Mouse (Mus musculus): ENCODE results near the gene Meox2. TPM values are rescaled to one million over a fixed set of nuclear protein-coding genes. Genes with fewer than 3 reads are reported as not detected.

The Meox2 gene
- total and polyA plus RNA-seq, 3 experiments, result 0.11 TPM; not detected in 2

- TF ChIP-seq TAL1 (conservative IDR thresholded peaks at IDR 0.05; ENCODE audit: low read depth, low read length) (no peak), GATA2 (IDR thresholded peaks at IDR 0.05; ENCODE audit: borderline replicate concordance, low read depth, low read length) (no peak), POLR2AphosphoS5 (IDR thresholded peaks at IDR 0.05; ENCODE audit: insufficient replicate concordance, low read depth, low read length) (no peak), CTCF (IDR thresholded peaks at IDR 0.05; ENCODE audit: low read depth, low read length) (no peak), GATA1 (IDR thresholded peaks at IDR 0.05; ENCODE audit: borderline replicate concordance, low read length) (no peak)
- Histone ChIP-seq H3K36me3 (replicated peaks) (no peaks in the 10 kb centered on the region), H3K27me3 (ENCODE audit: insufficient read depth, low read length) (no peaks in the 10 kb centered on the region), H3K9me3 (replicated peaks) (no peaks in the 10 kb centered on the region), H3K4me1 (ENCODE audit: insufficient read depth, low read depth, low read length) (no peaks in the 10 kb centered on the region), H3K4me3 (ENCODE audit: low read depth, low read length) (no peak overlapping the region)
- ATAC-seq (ENCODE audit: extremely low read depth, insufficient number of reproducible peaks, low FRiP score, poor library complexity, severe bottlenecking) (no peak), DNase-seq (ENCODE audit: low spot score) (no peak)
Measured at GRCm38 (mm10) chr12:37143879-37144278, 35.5 kb downstream of the Meox2 start.

- DNase-seq (ENCODE audit: low spot score), result no peak
- no peak overlapping the region for H3K4me3 ChIP-seq (ENCODE audit: low read depth, low read length)
- H3K27me3 ChIP-seq (ENCODE audit: insufficient read depth, low read length), result no peaks in the 10 kb centered on the region
- H3K36me3 ChIP-seq (replicated peaks), result no peaks in the 10 kb centered on the region
- TF ChIP-seq CTCF (IDR thresholded peaks at IDR 0.05; ENCODE audit: low read depth, low read length) (no peak), GATA2 (IDR thresholded peaks at IDR 0.05; ENCODE audit: borderline replicate concordance, low read depth, low read length) (no peak), POLR2AphosphoS5 (IDR thresholded peaks at IDR 0.05; ENCODE audit: insufficient replicate concordance, low read depth, low read length) (no peak), TAL1 (conservative IDR thresholded peaks at IDR 0.05; ENCODE audit: low read depth, low read length) (no peak), GATA1 (IDR thresholded peaks at IDR 0.05; ENCODE audit: borderline replicate concordance, low read length) (no peak)
- 0 out of 2 replicates have a peak, but pooled peaks cover 4% of the 10 kb centered on the region for H3K9me3 ChIP-seq (replicated peaks)
- H3K4me1 ChIP-seq (ENCODE audit: insufficient read depth, low read depth, low read length), result no peaks in the 10 kb centered on the region
- no peak for ATAC-seq (ENCODE audit: extremely low read depth, insufficient number of reproducible peaks, low FRiP score, poor library complexity, severe bottlenecking)
Measured at GRCm38 (mm10) chr12:37167742-37168141, 59.4 kb downstream of the Meox2 start.

- no peaks in the 10 kb centered on the region for H3K27me3 ChIP-seq (ENCODE audit: insufficient read depth, low read length)
- TF ChIP-seq POLR2AphosphoS5 (IDR thresholded peaks at IDR 0.05; ENCODE audit: insufficient replicate concordance, low read depth, low read length) (no peak), GATA2 (IDR thresholded peaks at IDR 0.05; ENCODE audit: borderline replicate concordance, low read depth, low read length) (no peak), CTCF (IDR thresholded peaks at IDR 0.05; ENCODE audit: low read depth, low read length) (no peak), TAL1 (conservative IDR thresholded peaks at IDR 0.05; ENCODE audit: low read depth, low read length) (no peak), GATA1 (IDR thresholded peaks at IDR 0.05; ENCODE audit: borderline replicate concordance, low read length) (no peak)
- no peaks in the 10 kb centered on the region; the same call in 1 of the 2 replicates for H3K9me3 ChIP-seq (replicated peaks)
- no peaks in the 10 kb centered on the region for H3K4me1 ChIP-seq (ENCODE audit: insufficient read depth, low read depth, low read length)
- no peak for ATAC-seq (ENCODE audit: extremely low read depth, insufficient number of reproducible peaks, low FRiP score, poor library complexity, severe bottlenecking)
- no peak for DNase-seq (ENCODE audit: low spot score)
- no peaks in the 10 kb centered on the region for H3K36me3 ChIP-seq (replicated peaks)
- no peak overlapping the region for H3K4me3 ChIP-seq (ENCODE audit: low read depth, low read length)
Measured at GRCm38 (mm10) chr12:37173324-37173723, 65.0 kb downstream of the Meox2 start.

GRCm38 (mm10) chr12:37183689-37184088 is 75.3 kb downstream of the Meox2 start:
- H3K4me1 ChIP-seq (ENCODE audit: insufficient read depth, low read depth, low read length), result no peaks in the 10 kb centered on the region
- H3K9me3 ChIP-seq (replicated peaks), result no peaks in the 10 kb centered on the region; the same call in 1 of the 2 replicates
- ATAC-seq (ENCODE audit: extremely low read depth, insufficient number of reproducible peaks, low FRiP score, poor library complexity, severe bottlenecking), result no peak
- no peak for TF ChIP-seq GATA1 (IDR thresholded peaks at IDR 0.05; ENCODE audit: borderline replicate concordance, low read length)
- no peak for TF ChIP-seq TAL1 (conservative IDR thresholded peaks at IDR 0.05; ENCODE audit: low read depth, low read length)
- TF ChIP-seq CTCF (IDR thresholded peaks at IDR 0.05; ENCODE audit: low read depth, low read length), result no peak
- TF ChIP-seq GATA2 (IDR thresholded peaks at IDR 0.05; ENCODE audit: borderline replicate concordance, low read depth, low read length), result no peak
- TF ChIP-seq POLR2AphosphoS5 (IDR thresholded peaks at IDR 0.05; ENCODE audit: insufficient replicate concordance, low read depth, low read length), result no peak
- H3K36me3 ChIP-seq (replicated peaks), result no peaks in the 10 kb centered on the region
- no peak for DNase-seq (ENCODE audit: low spot score)
- no peak overlapping the region for H3K4me3 ChIP-seq (ENCODE audit: low read depth, low read length)
- H3K27me3 ChIP-seq (ENCODE audit: insufficient read depth, low read length), result no peaks in the 10 kb centered on the region

- no peaks in the 10 kb centered on the region for H3K4me1 ChIP-seq (ENCODE audit: insufficient read depth, low read depth, low read length)
- H3K36me3 ChIP-seq (replicated peaks), result no peaks in the 10 kb centered on the region
- TF ChIP-seq CTCF (IDR thresholded peaks at IDR 0.05; ENCODE audit: low read depth, low read length), result no peak
- no peak for TF ChIP-seq TAL1 (conservative IDR thresholded peaks at IDR 0.05; ENCODE audit: low read depth, low read length)
- TF ChIP-seq POLR2AphosphoS5 (IDR thresholded peaks at IDR 0.05; ENCODE audit: insufficient replicate concordance, low read depth, low read length), result no peak
- H3K27me3 ChIP-seq (ENCODE audit: insufficient read depth, low read length), result no peaks in the 10 kb centered on the region
- DNase-seq (ENCODE audit: low spot score), result no peak
- no peaks in the 10 kb centered on the region for H3K9me3 ChIP-seq (replicated peaks)
- no peak for ATAC-seq (ENCODE audit: extremely low read depth, insufficient number of reproducible peaks, low FRiP score, poor library complexity, severe bottlenecking)
- H3K4me3 ChIP-seq (ENCODE audit: low read depth, low read length), result no peak overlapping the region
Measured at GRCm38 (mm10) chr12:37188940-37189488, 80.7 kb downstream of the Meox2 start.

Other genes with a start within 250 kb of the Meox2 start
- gene Agmo, start 133.1 kb downstream of the Meox2 start, total RNA-seq (2014; fragmentation: Nextera tagmentation), result 0.49 TPM in 1 of 2 replicates, not detected in the other
- gene Agmo, start 133.1 kb downstream of the Meox2 start, total RNA-seq (2017), result 0.58 and 1.3 TPM in 2 replicates
- gene Agmo, start 133.1 kb downstream of the Meox2 start, polyA plus RNA-seq (2012), result 0.02 TPM in 1 of 2 replicates, not detected in the other